Mouse (Mus musculus) forebrain, embryonic 11.5 days (tissue): ENCODE measurements around the gene Tbxa2r. TPM values are rescaled to one million over a fixed set of nuclear protein-coding genes. Genes with fewer than 3 reads are reported as not detected.

ENCODE experiments used
- ATAC-seq: fragments of 200-750 bp; cut with Nextera tagmentation; replicated peaks from 2 replicates; pipeline ENCODE4 v1.8.0; 2017; ENCODE audit warnings: moderate TSS enrichment; ENCODE audit not compliant: low FRiP score
- DNase-seq: peaks from one replicate; pipeline ENCODE4 v3.0.0-alpha.2; 2017; ENCODE audit warnings: low spot score
- H3K27ac ChIP-seq: fragments of 300-500 bp; sonication (generic); 2 replicates; pipeline ENCODE4 v1.5.1; 2014; ENCODE audit warnings: low read depth, low read length
- H3K27me3 ChIP-seq: fragments of 300-500 bp; sonication (generic); 2 replicates; pipeline ENCODE4 v1.6.1; 2014; ENCODE audit warnings: mild to moderate bottlenecking, low read length, mixed read lengths; ENCODE audit not compliant: control insufficient read depth, insufficient read depth
- H3K36me3 ChIP-seq: fragments of 300-500 bp; sonication (generic); 2 replicates; pipeline ENCODE4 v1.6.1; 2014; ENCODE audit warnings: mild to moderate bottlenecking, low read length, moderate library complexity, mixed read lengths; ENCODE audit not compliant: control insufficient read depth, insufficient read depth
- H3K4me1 ChIP-seq: fragments of 300-500 bp; sonication (generic); replicated peaks from 2 replicates; pipeline ENCODE4 v1.6.1; 2014; ENCODE audit warnings: low read length, mixed read lengths; ENCODE audit not compliant: control insufficient read depth, insufficient read depth
- H3K4me2 ChIP-seq: fragments of 300-500 bp; sonication (generic); 2 replicates; pipeline ENCODE4 v1.6.1; 2014; ENCODE audit warnings: low read depth, mild to moderate bottlenecking, low read length, moderate library complexity, mixed read lengths; ENCODE audit not compliant: severe bottlenecking
- H3K4me3 ChIP-seq: fragments of 300-500 bp; sonication (generic); 2 replicates; pipeline ENCODE4 v1.5.1; 2014; ENCODE audit warnings: low read depth, low read length
- H3K9ac ChIP-seq: fragments of 300-500 bp; sonication (generic); 2 replicates; pipeline ENCODE4 v1.6.1; 2014; ENCODE audit warnings: low read length
- H3K9me3 ChIP-seq: fragments of 300-500 bp; sonication (generic); 2 replicates; pipeline ENCODE4 v1.6.1; 2016; ENCODE audit warnings: low read length, mixed read lengths; ENCODE audit not compliant: control insufficient read depth
- WGBS: fragments of 180-500 bp; shearing (Covaris S2); extraction: QIAGEN DNeasy Blood & Tissue Kit; methylation state at CpG from one replicate; pipeline ENCODE4 v1.1.7; 2014; 5-methylcytosine and 5-hydroxymethylcytosine counted together
- polyA plus RNA-seq: library from polyadenylated mRNA; unstranded; fragments of >200 nt; fragmentation: Nextera tagmentation; extraction: Ambion mirVana; gene quantifications from 2 replicates; pipeline ENCODE4 v1.2.1, GENCODE M21; 2014

Gene Tbxa2r
- polyA plus RNA-seq, 1 experiment from 2014 or later = 2.6 TPM

DNA sequence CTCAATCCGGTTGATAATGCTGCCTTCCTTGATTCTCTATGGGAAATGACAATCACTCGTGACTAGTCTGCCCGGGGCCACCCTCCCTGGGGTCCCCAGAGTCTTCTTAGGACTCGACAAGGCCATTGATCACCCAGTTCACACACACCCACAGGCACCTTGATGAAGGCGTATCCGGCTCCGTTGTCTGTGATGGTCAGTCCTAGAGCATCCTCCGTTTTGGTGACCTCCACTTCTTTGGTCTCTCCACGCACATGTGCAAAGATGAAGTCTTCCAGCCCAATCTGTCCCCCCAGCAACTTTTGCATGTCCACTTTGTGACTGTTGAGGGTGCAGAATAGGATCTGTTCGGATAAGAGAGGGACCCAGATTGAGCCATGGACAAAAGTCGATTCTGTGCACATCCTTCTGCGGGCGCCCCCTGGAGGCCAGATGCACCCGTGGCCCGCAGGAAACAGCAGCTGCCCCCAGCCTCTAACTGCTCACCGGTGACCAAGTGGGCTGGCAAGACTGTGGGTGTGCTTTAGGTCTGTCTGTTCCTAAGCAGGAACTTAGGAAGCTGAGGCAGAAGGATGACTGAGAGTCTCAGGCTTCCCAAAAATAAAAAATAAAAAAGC lies 12.9 kb downstream of the Tbxa2r start:
- Histone ChIP-seq H3K27me3 (peaks cover 36% of the 10 kb centered on the region), H3K27ac (no peak overlapping the region), H3K9ac (no peak overlapping the region), H3K4me2 (no peak overlapping the region), H3K4me1 (peaks cover 4% of the 10 kb centered on the region), H3K9me3 (no peaks in the 10 kb centered on the region), H3K4me3 (no peak overlapping the region), H3K36me3 (no peaks in the 10 kb centered on the region; the same call in 1 of the 2 replicates)
- ATAC-seq (no peak), DNase-seq (peak; percentile 86)
- WGBS = 35% methylated on average over 16 of the region's 16 CpGs

- Histone ChIP-seq H3K4me2 (peak within 1 kb of the TSS; percentile 59), H3K9me3 (no peaks in the 10 kb centered on the region), H3K27me3 (peaks cover 37% of the 10 kb centered on the region), H3K4me3 (peak within 1 kb of the TSS; percentile 32), H3K9ac (peak within 1 kb of the TSS; percentile 41), H3K27ac (no peak within 1 kb of the TSS), H3K4me1 (peaks cover 15% of the 10 kb centered on the region), H3K36me3 (no peaks in the 10 kb centered on the region; the same call in 1 of the 2 replicates)
- DNase-seq = no peak
- 7% methylated on average over 40 of the region's 67 CpGs for WGBS
- no peak for ATAC-seq
Observed at GRCm38 (mm10) chr10:81342686-81343505, 14.4 kb downstream of the Tbxa2r start, which contains the start of gene Gipc3. Gipc3 (minus strand) TSS chr10:81343266.

- H3K27me3 ChIP-seq = peaks cover 37% of the 10 kb centered on the region
- no peak overlapping the region for H3K4me2 ChIP-seq
- 50% methylated on average over 8 of the region's 8 CpGs for WGBS
- no peak overlapping the region for H3K9ac ChIP-seq
- ATAC-seq (no peak), DNase-seq (no peak)
- H3K4me3 ChIP-seq = no peak overlapping the region
- H3K9me3 ChIP-seq = no peaks in the 10 kb centered on the region
- no peaks in the 10 kb centered on the region; the same call in 1 of the 2 replicates for H3K36me3 ChIP-seq
- H3K4me1 ChIP-seq = peaks cover 21% of the 10 kb centered on the region
- no peak overlapping the region for H3K27ac ChIP-seq
Observed at GRCm38 (mm10) chr10:81344421-81345161, 16.1 kb downstream of the Tbxa2r start.

- DNase-seq = no peak
- Histone ChIP-seq H3K9me3 (no peaks in the 10 kb centered on the region), H3K4me3 (no peak overlapping the region), H3K27me3 (peaks cover 37% of the 10 kb centered on the region), H3K4me1 (peaks cover 23% of the 10 kb centered on the region), H3K4me2 (no peak overlapping the region), H3K27ac (no peak overlapping the region), H3K9ac (no peak overlapping the region), H3K36me3 (no peaks in the 10 kb centered on the region; the same call in 1 of the 2 replicates)
- WGBS = 78% methylated on average over 4 of the region's 4 CpGs
- no peak for ATAC-seq
Observed at GRCm38 (mm10) chr10:81345162-81345534, 16.6 kb downstream of the Tbxa2r start.

- Histone ChIP-seq H3K36me3 (no peaks in the 10 kb centered on the region; the same call in 1 of the 2 replicates), H3K9me3 (no peaks in the 10 kb centered on the region), H3K27me3 (peaks cover 34% of the 10 kb centered on the region), H3K4me2 (peak overlapping the region; percentile 42), H3K27ac (no peak overlapping the region), H3K4me1 (peaks cover 23% of the 10 kb centered on the region), H3K9ac (peak overlapping the region; percentile 27), H3K4me3 (peak overlapping the region; percentile 21)
- ATAC-seq (no peak), DNase-seq (peak; percentile 87)
- 4% methylated on average over 55 of the region's 55 CpGs for WGBS
Observed at GRCm38 (mm10) chr10:81346453-81347067, 18.0 kb downstream of the Tbxa2r start.

DNA sequence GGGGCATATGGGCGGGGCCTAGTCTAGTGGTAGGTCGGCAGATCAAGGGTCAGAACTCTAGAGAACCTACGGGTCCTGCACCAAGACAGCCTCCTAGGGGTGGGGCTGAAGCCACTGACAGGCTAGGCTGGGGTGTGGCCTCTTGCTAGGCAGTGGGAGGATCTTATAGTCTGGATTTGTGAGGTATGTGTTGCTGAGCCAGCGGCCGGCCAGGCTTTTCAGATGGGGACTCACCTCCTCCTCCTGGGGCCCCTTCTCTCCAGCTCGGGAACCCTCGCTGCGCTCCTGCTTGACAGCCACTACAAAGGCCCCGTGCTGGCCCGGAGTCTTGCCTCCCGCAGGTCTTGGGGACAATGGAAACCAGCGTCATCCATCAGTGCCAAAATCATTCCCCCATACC lies 20.6 kb downstream of the Tbxa2r start:
- H3K27me3 ChIP-seq = peaks cover 10% of the 10 kb centered on the region
- peak overlapping the region; percentile 77 for H3K4me3 ChIP-seq
- H3K9ac ChIP-seq = peak overlapping the region; percentile 80
- 1% methylated on average over 12 of the region's 12 CpGs for whole genome bisulfite sequencing
- H3K4me2 ChIP-seq = peak overlapping the region; percentile 88
- ATAC-seq (no peak), DNase-seq (no peak)
- peaks cover 23% of the 10 kb centered on the region for H3K4me1 ChIP-seq
- no peaks in the 10 kb centered on the region for H3K9me3 ChIP-seq
- no peaks in the 10 kb centered on the region; the same call in 1 of the 2 replicates for H3K36me3 ChIP-seq
- H3K27ac ChIP-seq = no peak overlapping the region

DNA sequence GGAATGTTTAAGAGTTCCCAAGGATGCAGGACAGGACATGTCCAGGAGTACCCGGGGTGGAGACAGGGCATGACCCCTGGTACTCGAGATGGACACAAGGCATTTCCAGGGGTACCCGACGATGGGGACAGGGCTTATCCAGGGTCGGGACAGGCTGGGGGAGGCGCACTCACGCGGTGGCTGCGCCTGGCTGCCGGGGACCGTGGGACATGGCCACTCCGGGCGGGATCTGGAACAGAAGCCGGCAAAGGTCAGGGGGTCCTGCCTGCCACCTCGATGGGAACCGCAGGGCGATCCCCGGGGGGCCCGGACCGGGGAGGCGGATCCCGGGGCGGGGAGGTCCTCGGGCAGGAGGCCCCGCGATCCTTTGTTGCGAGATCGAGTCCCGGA lies 21.4 kb downstream of the Tbxa2r start:
- peak overlapping the region; percentile 77 for H3K4me3 ChIP-seq
- H3K9me3 ChIP-seq = no peaks in the 10 kb centered on the region
- no peaks in the 10 kb centered on the region; the same call in 1 of the 2 replicates for H3K36me3 ChIP-seq
- peaks cover 2% of the 10 kb centered on the region for H3K27me3 ChIP-seq
- peak; percentile 29 for ATAC-seq
- peaks cover 23% of the 10 kb centered on the region for H3K4me1 ChIP-seq
- DNase-seq = no peak
- H3K4me2 ChIP-seq = peak overlapping the region; percentile 88
- H3K27ac ChIP-seq = peak overlapping the region; percentile 21; the same call in 1 of the 2 replicates
- WGBS = under 1% methylated on average over 28 of the region's 29 CpGs
- H3K9ac ChIP-seq = peak overlapping the region; percentile 80
